Mouse (Mus musculus) urinary bladder, adult 18-20 months (tissue): ENCODE measurements around the gene Lmf1.

Experiments
- DNase-seq, 2 experiments: peaks; one replicate each; pipeline ENCODE4 v3.0.0; 2022; ENCODE audit warnings: low spot score in 2 of 2, mixed read lengths in 2 of 2

Gene Lmf1

GRCm38 (mm10) chr17:25568206-25568605 is 10.7 kb upstream of the Lmf1 start:
- DNase-seq = no peak

DNA sequence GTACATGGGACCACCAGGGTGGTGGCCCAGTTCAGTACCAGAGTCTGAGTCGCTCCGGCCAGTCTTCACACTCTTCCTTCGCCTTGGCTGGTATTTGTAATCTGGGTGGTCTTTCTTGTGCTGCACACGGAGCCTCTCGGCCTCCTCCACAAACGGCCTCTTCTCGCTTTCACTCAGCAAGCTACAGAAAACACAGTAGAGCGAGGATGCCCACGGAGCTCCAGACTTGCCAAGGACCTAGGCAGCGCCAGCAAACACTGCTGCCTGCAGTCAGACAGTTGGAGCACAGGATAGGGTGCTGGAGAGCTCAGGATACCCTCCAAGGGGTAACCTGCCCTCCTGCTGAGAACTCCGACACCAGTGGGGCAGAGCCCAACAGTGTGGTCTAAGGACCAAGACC is 10.0 kb upstream of the Lmf1 start:
- DNase-seq = no peak

DNA sequence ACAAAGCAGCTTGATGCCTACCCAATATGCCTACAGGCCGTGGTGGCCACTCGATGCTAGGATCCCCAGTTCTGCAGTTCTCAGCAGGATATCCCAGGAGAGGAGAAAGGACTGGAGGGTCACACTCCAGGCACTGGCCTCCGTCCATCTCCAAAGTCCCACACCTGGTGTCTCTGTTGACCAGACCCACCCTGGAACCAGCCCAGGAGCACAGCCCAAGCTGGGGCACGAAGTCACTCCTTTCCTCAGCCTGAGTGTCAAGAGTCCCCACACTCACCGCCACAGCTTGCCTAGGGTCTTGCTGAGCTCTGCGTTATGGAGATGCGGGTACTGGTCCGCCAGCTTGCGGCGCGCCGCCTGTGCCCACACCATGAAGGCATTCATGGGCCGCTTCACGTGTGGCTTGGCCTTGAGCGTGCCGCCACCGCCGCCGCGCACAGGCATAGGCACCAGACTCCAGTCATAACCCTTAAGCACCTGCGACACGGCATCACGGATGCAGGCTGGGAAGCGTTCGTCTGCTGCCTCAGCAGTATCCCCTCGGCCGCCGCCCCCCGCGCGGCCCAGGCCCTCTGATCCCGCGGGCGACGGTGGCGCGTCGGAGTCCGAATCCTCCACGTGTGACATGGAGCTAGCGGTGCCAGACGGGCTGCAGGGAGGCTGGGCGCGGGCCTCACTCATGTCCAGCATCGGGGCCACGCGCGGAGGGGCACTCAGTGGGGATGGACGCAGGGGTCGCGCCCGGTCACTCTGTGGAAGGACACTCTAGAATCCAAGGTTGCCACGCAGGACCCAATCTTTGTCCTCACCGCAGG is 8.8 kb upstream of the Lmf1 start:
- DNase-seq = peak in 1 of 2 experiments; percentile 14

- peak; percentile 70 to 75 for DNase-seq
These were observed 8.0 kb upstream of the Lmf1 start, which contains the start of gene Sox8 for GRCm38 (mm10) chr17:25570648-25571452. Gene Sox8, minus strand, starts transcription at chr17:25570686.

DNA sequence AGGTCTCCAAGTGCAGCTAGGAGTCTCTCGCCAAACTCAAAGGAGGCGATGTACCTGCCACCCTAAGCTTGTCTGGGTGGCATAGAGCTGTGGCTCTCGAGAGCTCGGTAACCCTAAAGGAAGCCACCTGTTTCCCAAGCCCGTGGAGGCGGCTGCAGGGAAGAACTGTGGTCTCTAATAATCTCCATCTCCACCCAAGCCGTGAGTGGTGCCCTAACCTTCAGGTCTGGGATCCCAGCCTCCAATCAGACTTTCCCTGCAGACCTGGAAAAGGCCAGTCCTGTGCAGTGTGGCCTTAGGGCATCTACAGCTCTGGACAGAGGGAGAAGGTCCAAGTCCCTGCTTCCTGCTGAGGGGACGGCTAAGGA is 7.4 kb upstream of the Lmf1 start:
- DNase-seq = no peak

DNA sequence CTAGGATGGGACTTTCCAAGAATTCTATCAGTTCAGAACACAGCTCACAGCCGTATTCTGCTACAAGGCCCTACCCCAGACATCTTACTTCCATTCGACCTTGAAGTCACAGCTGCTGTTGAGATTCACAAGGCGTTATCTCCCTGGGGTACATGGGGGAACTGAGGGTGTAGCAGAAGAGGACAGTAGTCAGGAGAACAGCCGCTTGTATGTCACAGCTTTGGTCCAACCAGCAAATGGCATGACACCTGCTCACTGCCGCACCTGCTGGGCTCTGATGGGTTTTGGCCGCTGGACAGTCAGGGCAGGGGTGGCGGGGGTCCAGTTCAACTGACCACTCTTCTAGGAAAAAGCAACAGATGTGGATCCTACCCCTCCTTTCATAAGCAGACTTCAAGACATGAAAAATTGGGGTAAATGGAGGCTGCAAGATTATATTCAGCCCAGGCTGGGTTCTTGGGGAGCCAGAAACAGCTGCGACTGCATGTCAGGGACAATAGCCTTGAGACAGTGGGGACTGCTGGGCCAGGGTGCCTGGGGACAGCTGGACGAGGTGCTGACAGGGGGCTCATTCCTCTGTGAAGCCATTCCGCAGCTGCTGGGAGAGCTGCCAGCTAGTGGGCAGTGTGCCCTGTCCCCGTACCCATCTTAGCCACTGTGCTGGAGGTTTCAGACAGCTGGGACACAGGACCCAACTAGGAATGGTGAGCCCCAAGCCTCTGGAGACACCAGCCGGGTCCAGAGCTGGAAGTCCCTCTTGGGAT is 3.5 kb upstream of the Lmf1 start:
- no peak for DNase-seq

GRCm38 (mm10) chr17:25576034-25576433 is 2.9 kb upstream of the Lmf1 start:
- no peak for DNase-seq

DNA sequence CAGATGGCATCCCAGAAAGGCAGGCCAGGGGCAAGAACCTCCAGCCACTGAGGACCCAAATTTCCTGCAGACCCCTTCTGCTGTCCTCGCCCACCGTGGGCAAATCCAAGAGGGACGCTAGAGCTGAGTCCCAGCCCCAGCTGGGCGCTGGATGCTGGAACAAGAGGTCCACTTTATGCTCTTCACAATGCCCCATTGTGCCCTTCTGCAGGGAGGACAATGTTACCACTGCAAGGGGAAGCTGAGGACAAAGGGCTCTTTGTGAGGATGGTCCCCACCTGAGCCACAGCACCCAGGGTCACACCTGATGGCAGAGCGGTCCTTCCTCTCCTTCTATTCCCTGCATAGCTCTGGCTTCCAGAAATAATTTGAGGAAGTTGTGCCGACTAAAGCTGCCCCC is 1.6 kb upstream of the Lmf1 start:
- DNase-seq = no peak

GRCm38 (mm10) chr17:25577702-25578101 is 1.2 kb upstream of the Lmf1 start:
- DNase-seq = no peak

- DNase-seq = no peak
These were observed 605 bp downstream of the Lmf1 start for GRCm38 (mm10) chr17:25579332-25580047.

- no peak for DNase-seq
These were observed 3.2 kb downstream of the Lmf1 start for GRCm38 (mm10) chr17:25582076-25582475.

DNA sequence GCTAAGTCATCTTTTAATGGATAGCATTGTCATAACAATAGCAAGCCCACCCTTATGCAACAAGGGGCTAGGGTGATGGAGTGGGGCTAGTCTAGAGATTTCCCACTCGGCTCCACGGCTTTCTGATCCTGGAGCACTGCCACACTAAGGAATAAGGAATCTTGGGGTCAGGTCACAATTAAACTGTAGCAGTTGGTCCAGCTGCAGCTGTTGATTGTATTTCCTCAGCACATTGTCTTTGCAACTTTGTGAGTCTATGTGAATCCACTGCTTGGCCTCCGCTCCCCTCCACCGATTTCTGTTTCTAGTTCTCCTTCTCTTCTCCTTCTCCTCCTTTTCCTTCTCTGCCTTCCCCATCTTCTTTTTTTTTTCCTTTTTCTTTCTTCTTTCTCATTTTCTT is 4.2 kb downstream of the Lmf1 start:
- DNase-seq = no peak

- no peak for DNase-seq
These were observed 5.0 kb downstream of the Lmf1 start for GRCm38 (mm10) chr17:25583858-25584257.

GRCm38 (mm10) chr17:25584646-25585045 is 5.8 kb downstream of the Lmf1 start:
- DNase-seq = no peak

DNA sequence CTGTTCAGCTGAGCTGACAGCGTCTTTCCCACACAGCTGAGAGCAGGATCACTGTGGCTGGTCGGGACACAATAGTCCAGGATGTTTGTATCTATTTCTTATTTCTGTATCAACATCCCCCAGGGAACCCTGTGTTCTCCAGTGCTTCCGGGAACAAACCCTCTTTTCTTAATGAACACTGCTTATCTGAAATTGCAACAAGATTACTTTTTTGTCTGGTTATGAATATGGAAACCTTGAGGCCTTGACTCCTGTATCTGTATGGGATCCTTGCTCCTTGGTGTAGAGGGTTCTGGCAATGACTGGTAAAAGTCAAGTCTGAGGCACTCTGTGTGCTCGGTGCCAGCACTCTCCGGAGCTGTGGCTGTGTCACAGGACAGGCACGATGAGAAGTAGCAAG is 11.2 kb downstream of the Lmf1 start:
- no peak for DNase-seq

DNA sequence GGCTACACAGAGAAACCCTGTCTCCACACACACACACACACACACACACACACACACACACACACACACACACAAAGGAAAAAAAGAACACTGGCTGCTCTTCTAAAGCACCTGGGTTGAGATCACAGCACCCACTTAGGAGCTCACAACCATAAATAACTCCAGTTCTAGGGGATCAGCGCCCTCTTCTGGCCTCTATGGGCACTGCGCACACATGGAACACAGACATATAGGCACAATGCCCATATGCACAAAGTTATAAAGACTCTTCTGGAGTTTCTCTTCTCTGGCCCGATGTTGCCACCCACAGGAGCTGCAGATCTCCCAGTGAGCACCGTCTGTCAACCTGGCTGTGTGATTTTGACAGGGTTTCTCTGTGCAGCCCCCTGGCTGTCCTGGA is 12.1 kb downstream of the Lmf1 start:
- DNase-seq = no peak

DNA sequence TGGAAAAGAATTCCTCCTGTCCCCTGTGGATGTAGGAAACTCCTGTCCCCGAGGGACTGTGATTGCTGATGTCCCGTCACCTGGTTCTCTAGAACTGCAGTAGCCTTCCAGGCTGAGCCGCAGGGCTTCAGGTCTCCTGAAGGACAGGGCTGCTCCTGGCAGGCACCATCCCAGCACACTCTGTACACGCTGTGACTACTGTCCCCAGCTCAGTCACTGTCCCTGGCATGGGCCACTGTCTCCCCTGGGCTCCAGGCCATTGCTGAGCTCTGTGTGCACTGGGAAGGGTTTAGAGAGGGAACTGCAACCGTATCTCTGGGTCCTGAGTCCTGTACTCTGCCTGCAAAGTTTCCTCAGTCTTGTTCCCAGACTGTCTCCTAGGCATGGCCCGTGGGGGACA is 13.5 kb downstream of the Lmf1 start:
- DNase-seq = no peak

DNA sequence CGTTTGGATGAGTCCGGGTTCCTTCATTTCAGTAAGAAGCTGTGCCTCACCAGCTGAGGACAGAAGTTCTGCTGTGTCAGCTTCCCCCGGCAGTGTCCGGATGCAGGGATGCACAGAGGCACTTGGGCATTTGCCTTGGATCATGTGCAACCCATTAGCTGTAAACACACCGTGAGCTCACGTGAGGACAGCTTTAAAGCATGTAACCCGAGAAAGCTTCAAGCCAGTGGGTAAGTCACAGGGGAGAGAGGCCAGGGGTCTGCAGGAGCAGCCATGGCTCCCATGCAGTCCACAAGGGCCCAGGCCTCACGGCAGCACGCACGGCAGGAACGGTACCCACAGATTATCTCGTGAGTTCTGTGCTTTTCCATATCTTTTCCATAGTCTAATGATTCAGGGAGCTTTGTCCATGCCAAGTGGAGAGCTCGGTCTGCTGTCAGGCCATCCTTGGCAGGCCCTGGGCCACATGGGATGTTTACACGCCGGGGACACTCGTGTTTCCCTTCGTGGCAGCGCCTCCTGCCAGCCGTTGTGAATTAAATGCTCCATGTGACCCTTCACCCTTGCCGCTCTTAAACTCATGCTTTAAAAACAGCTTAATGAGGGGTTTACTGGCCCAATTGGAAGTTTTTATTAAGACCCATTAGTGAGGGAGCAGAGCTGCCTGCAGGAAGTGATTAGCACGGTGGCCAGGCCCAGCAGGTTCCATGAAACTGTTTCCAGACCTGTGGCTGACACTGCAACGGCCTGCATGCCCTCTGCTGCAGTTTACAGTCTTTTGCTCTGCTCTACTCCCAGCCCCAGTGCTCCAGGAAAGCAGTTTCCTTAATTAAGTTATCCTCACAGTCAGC is 14.8 kb downstream of the Lmf1 start:
- DNase-seq = no peak

- DNase-seq = no peak
These were observed 16.6 kb downstream of the Lmf1 start for GRCm38 (mm10) chr17:25595495-25595894.

DNA sequence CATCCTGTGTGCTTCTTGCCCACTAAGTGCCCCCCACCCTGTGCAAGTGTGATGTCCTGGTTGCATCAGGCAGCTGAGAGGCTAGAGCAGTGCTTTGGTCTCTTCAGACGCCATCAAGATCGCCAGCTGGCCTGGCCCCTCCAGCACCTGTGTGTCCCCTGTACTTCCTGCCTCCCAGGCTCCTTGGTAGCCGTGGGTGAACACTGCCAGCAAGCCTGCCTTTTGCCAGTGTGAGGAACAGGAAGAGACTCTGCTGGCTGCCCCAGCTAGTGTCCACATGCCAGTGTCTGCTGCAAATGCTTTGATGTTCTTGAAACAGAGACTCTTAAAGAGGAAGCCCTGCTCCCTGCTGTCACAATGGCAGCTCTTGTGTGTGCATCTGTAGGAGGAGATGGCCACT is 18.7 kb downstream of the Lmf1 start:
- no peak for DNase-seq

- DNase-seq = no peak
These were observed 23.5 kb downstream of the Lmf1 start for GRCm38 (mm10) chr17:25602366-25602765.
